Mouse (Mus musculus) hindbrain, embryonic 13.5 days (tissue): ENCODE results near the gene Tmem52b. TPM values are rescaled to one million over a fixed set of nuclear protein-coding genes. Genes with fewer than 3 reads are reported as not detected.
A peak's percentile ranks its signal among the peaks of the same experiment; 100 is the strongest.

Source experiments
- ATAC-seq: fragments of 200-750 bp; cut with Nextera tagmentation; 2 replicates; pipeline ENCODE4 v1.8.0; 2017; ENCODE audit warnings: moderate TSS enrichment; ENCODE audit not compliant: low FRiP score
- H3K27ac ChIP-seq: fragments of 300-500 bp; sonication (generic); 2 replicates; pipeline ENCODE4 v1.5.1; 2015; ENCODE audit warnings: inconsistent platforms, mild to moderate bottlenecking, moderate library complexity
- H3K27me3 ChIP-seq: fragments of 300-500 bp; sonication (generic); 2 replicates; pipeline ENCODE4 v1.6.1; 2015; ENCODE audit warnings: mild to moderate bottlenecking, inconsistent platforms
- H3K36me3 ChIP-seq: fragments of 300-500 bp; sonication (generic); 2 replicates; pipeline ENCODE4 v1.6.1; 2015; ENCODE audit warnings: mild to moderate bottlenecking, inconsistent platforms
- H3K4me1 ChIP-seq: fragments of 300-500 bp; sonication (generic); replicated peaks from 2 replicates; pipeline ENCODE4 v1.6.1; 2015; ENCODE audit warnings: inconsistent platforms
- H3K4me2 ChIP-seq: fragments of 300-500 bp; sonication (generic); 2 replicates; pipeline ENCODE4 v1.6.1; 2015; ENCODE audit warnings: inconsistent platforms, mild to moderate bottlenecking, moderate library complexity
- H3K4me3 ChIP-seq: fragments of 300-500 bp; sonication (generic); 2 replicates; pipeline ENCODE4 v1.5.1; 2015; ENCODE audit warnings: mild to moderate bottlenecking, inconsistent platforms
- H3K9ac ChIP-seq: fragments of 300-500 bp; sonication (generic); 2 replicates; pipeline ENCODE4 v1.6.1; 2015; ENCODE audit warnings: mild to moderate bottlenecking, inconsistent platforms
- H3K9me3 ChIP-seq: fragments of 300-500 bp; sonication (generic); 2 replicates; pipeline ENCODE4 v1.6.1; 2016; ENCODE audit warnings: inconsistent platforms
- WGBS: fragments of 180-500 bp; shearing (Covaris S2); methylation state at CpG from one replicate; pipeline ENCODE4 v1.1.7; 2015; 5-methylcytosine and 5-hydroxymethylcytosine counted together
- polyA plus RNA-seq: library from polyadenylated mRNA; unstranded; fragments of >200 nt; fragmentation: Nextera tagmentation; extraction: Ambion mirVana; gene quantifications from 2 replicates; pipeline ENCODE4 v1.2.1, GENCODE M21; 2015

Gene Tmem52b
- polyA plus RNA-seq, 1 experiment from 2014 or later, result not detected

DNA sequence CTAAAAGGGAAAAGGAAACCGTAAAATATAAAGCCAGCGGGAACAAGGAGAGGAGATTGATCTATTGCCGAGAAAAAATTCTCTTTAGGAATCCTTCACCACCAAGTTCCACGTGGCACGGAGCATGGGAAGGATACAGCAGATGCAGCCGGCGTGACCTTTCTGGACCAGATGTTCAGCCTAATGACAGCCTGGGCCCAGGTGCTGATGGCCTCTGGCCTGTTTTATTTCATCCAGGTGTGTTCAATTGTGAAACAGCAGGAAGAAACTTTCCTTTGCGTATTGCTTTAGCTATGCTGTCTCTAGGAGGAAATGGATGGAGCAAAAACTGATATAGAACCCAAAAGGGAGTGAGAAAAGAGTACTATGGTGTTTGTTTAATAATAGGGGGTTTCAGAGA lies 513 bp downstream of the Tmem52b start:
- ATAC-seq, result no peak
- no peaks in the 10 kb centered on the region for H3K27me3 ChIP-seq
- H3K4me1 ChIP-seq, result no peaks in the 10 kb centered on the region
- WGBS, result 82% methylated on average over 8 of the region's 8 CpGs
- no peaks in the 10 kb centered on the region for H3K9me3 ChIP-seq
- no peak overlapping the region for H3K4me2 ChIP-seq
- H3K36me3 ChIP-seq, result no peaks in the 10 kb centered on the region
- H3K27ac ChIP-seq, result no peak overlapping the region
- H3K4me3 ChIP-seq, result no peak overlapping the region
- H3K9ac ChIP-seq, result no peak overlapping the region

DNA sequence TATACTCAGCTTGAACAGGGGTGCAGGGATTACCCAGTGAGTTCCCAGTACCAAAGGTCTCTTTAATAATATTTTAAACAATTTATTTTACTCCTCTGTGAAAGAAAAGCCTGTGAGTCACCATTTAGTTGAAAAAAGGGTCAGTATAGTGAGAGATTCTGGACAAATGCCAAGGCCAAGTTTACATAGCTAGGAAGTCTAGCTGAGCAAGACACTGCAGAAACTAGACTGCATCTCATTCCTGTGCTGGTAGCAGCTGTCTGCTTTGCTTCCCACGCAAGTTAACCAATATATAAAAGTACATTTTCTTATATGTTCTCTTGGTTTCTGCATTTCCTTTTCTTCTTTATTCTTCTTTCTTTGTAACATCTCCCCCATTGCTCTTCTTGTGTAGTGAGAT lies 1.1 kb downstream of the Tmem52b start:
- H3K9ac ChIP-seq, result no peak overlapping the region
- WGBS, result 74% methylated on average over 1 of the region's 1 CpGs
- ATAC-seq, result no peak

DNA sequence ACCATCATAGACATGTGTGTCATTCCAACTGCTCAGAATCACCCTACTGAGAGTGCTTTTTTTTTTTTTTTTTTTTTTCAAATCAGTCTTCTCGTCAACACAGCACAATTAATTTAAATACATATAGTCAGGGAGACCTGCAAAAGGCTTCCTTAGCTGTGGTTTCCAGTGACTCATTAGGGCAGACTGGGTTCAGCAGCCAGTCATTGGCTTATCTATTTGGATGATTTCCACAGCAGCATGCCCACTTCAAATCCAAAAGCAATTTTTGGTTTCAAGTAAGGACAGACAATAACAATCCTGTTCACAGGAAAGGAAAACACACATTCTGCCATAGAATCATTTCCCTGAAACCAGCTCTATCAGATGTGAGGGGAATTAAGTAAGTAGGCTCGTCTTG lies 2.0 kb downstream of the Tmem52b start:
- H3K27ac ChIP-seq, result no peak overlapping the region
- H3K4me1 ChIP-seq, result no peaks in the 10 kb centered on the region
- H3K36me3 ChIP-seq, result no peaks in the 10 kb centered on the region
- no peaks in the 10 kb centered on the region for H3K27me3 ChIP-seq
- ATAC-seq, result no peak
- 78% methylated on average over 2 of the region's 2 CpGs for whole genome bisulfite sequencing
- no peak overlapping the region for H3K9ac ChIP-seq
- H3K9me3 ChIP-seq, result no peaks in the 10 kb centered on the region
- no peak overlapping the region for H3K4me2 ChIP-seq
- H3K4me3 ChIP-seq, result no peak overlapping the region

More for the DNA sequence above, 1.1 kb downstream of the Tmem52b start:
- no peaks in the 10 kb centered on the region for H3K36me3 ChIP-seq
- no peaks in the 10 kb centered on the region for H3K9me3 ChIP-seq
- H3K27ac ChIP-seq, result no peak overlapping the region
- H3K27me3 ChIP-seq, result no peaks in the 10 kb centered on the region
- H3K4me1 ChIP-seq, result no peaks in the 10 kb centered on the region
- H3K4me3 ChIP-seq, result no peak overlapping the region
- H3K4me2 ChIP-seq, result no peak overlapping the region

DNA sequence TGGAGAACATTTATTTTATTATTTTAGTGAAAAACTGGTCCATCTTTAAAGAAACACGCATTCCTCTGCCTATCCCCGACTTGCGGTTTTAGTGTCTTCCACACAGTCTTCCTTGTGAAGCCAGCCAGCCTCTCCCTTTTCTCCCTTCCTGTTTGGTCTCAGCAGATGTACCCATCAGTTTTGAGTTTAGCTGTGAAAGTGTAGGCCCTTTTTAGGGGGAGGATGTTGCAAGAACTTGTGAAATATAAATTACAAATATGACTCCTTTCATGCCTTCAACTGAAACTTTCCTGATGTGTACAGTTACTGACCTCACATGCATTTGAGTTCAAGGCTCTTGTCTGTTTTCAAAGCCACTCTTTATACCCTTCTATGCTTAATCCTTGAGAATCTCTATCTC lies 2.7 kb downstream of the Tmem52b start:
- Histone ChIP-seq H3K27me3 (no peaks in the 10 kb centered on the region), H3K36me3 (no peaks in the 10 kb centered on the region), H3K9ac (no peak overlapping the region), H3K27ac (no peak overlapping the region), H3K4me2 (no peak overlapping the region), H3K4me3 (no peak overlapping the region), H3K9me3 (no peaks in the 10 kb centered on the region), H3K4me1 (no peaks in the 10 kb centered on the region)
- WGBS, result 96% methylated on average over 3 of the region's 3 CpGs
- no peak for ATAC-seq

DNA sequence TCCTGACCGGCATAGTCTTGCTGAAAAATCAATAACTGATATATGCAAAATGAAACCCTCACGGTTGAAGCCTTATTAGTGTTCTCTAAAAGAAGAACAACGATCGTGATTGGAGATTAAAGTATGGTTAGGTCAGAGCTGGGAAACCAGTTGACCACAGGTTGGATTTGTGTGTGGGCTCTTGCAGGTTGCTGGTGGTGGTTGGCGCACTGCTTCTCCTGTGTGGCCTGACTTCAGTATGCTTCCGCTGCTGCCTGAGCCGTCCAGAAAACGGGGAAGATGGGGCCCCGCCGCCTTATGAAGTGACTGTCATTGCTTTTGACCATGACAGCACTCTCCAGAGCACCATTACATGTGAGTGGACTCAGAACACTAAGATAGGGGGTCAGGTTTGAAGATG lies 4.0 kb downstream of the Tmem52b start:
- WGBS, result 93% methylated on average over 10 of the region's 10 CpGs
- no peak overlapping the region for H3K4me3 ChIP-seq

DNA sequence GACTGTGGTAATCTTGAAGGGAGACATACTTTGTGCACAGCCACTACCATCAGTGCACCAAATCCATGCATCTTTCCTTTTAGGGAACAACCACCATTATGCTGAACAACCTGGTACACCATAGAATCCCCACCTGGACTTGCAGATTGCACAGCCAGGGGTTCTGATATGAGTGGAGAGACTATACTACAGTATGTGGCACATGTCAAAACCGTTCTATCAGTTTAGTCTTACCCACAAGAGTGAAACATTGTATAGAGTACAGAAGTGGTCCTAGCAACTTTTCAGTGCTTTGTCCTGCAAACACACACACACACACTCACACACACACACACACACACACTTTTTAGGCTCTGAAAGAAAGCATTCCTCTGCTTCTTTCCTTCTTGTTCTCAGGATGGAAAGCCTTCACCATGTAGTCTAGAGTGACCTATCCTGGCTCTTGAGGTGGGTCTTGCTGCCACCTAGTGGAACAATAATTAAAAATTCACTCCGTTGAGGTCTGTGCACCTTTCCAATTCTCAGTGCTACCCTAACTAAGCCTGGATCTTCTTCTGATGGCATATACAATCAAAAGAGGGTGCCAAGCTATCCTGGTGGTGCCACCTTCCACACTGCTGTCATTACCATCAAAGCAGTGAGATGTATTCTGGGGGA lies 5.5 kb downstream of the Tmem52b start:
- no peak overlapping the region for H3K4me3 ChIP-seq
- no peak overlapping the region for H3K27ac ChIP-seq
- H3K9ac ChIP-seq, result no peak overlapping the region
- peak; percentile 88 for ATAC-seq
- H3K4me2 ChIP-seq, result no peak overlapping the region
- 50% methylated on average over 2 of the region's 2 CpGs for WGBS
- no peaks in the 10 kb centered on the region for H3K4me1 ChIP-seq
- H3K27me3 ChIP-seq, result no peaks in the 10 kb centered on the region
- no peaks in the 10 kb centered on the region for H3K9me3 ChIP-seq
- H3K36me3 ChIP-seq, result no peaks in the 10 kb centered on the region

More for the DNA sequence above, 4.0 kb downstream of the Tmem52b start:
- no peak overlapping the region for H3K4me2 ChIP-seq
- no peak overlapping the region for H3K27ac ChIP-seq
- H3K36me3 ChIP-seq, result no peaks in the 10 kb centered on the region
- no peak for ATAC-seq
- H3K4me1 ChIP-seq, result no peaks in the 10 kb centered on the region
- no peaks in the 10 kb centered on the region for H3K9me3 ChIP-seq
- no peak overlapping the region for H3K9ac ChIP-seq
- no peaks in the 10 kb centered on the region for H3K27me3 ChIP-seq

DNA sequence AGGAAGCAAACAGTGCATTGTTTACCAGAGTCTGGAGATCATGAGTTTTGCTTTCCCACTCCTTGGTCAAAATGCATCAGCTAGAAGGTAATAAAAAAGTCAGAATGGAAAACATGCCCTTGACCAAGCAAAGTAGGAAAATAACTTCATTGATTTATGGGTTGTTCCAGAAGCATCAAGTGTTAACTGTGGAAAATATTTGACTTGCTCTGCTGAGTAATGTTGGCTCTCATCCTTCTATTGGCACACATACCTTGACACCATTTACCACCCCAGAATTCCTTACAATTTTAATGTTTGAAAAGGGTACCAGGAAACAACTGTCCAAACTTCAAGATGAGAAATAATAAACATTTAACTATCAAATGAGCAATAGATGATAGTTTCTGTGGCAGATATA lies 13.7 kb downstream of the Tmem52b start:
- H3K4me3 ChIP-seq, result no peak overlapping the region
- H3K27me3 ChIP-seq, result no peaks in the 10 kb centered on the region
- no peak overlapping the region for H3K9ac ChIP-seq
- no peaks in the 10 kb centered on the region for H3K36me3 ChIP-seq
- H3K9me3 ChIP-seq, result no peaks in the 10 kb centered on the region
- no peaks in the 10 kb centered on the region for H3K4me1 ChIP-seq
- H3K27ac ChIP-seq, result no peak overlapping the region
- ATAC-seq, result no peak
- H3K4me2 ChIP-seq, result no peak overlapping the region

DNA sequence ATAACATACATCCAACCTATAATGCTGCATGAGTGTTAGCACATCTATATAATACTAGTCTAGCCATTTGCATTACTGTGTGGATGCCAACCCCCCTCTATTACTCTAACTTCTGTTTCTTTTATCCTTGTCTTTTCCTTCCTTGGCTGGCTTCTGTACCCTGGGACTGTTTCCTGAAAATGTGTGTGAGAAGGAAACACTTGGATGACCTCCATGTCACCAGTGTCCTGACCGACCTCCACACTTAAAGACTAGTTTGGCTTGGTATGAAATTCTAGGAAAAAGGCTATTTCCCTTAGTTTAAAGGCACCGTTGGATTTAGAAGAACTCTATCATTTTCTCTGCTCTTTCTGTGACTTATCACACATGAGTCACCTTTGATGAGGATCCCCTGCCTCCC lies 15.1 kb downstream of the Tmem52b start:
- H3K27me3 ChIP-seq, result no peaks in the 10 kb centered on the region
- no peaks in the 10 kb centered on the region for H3K36me3 ChIP-seq
- no peak overlapping the region for H3K4me3 ChIP-seq
- no peaks in the 10 kb centered on the region for H3K9me3 ChIP-seq
- H3K9ac ChIP-seq, result no peak overlapping the region
- H3K4me1 ChIP-seq, result peaks cover 4% of the 10 kb centered on the region
- H3K4me2 ChIP-seq, result no peak overlapping the region
- H3K27ac ChIP-seq, result no peak overlapping the region
- WGBS, result 92% methylated on average over 2 of the region's 2 CpGs
- no peak for ATAC-seq

DNA sequence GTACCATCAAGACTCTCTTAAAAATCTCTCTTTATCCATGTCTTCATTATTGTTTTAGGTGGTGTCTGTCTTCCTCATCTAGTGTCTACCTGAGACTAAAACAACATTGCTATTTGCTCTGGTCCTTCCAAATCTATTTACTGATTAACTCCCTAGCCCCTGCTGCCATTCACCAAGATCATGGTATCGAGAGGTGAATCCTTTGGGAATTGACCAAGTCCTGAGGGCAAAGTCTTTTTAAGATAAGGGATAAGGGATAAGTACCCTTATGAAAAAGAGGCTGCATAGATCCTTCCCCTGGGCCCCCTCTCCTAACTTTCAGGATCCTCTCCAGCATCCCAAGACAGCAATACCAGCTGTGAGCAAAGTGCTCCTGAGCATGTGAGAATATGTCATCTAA lies 17.2 kb downstream of the Tmem52b start:
- peaks cover 9% of the 10 kb centered on the region for H3K4me1 ChIP-seq
- H3K9me3 ChIP-seq, result no peaks in the 10 kb centered on the region
- H3K4me2 ChIP-seq, result no peak overlapping the region
- no peaks in the 10 kb centered on the region for H3K36me3 ChIP-seq
- no peaks in the 10 kb centered on the region for H3K27me3 ChIP-seq
- WGBS, result 79% methylated on average over 1 of the region's 1 CpGs
- H3K27ac ChIP-seq, result no peak overlapping the region
- H3K9ac ChIP-seq, result no peak overlapping the region
- H3K4me3 ChIP-seq, result no peak overlapping the region
- no peak for ATAC-seq

DNA sequence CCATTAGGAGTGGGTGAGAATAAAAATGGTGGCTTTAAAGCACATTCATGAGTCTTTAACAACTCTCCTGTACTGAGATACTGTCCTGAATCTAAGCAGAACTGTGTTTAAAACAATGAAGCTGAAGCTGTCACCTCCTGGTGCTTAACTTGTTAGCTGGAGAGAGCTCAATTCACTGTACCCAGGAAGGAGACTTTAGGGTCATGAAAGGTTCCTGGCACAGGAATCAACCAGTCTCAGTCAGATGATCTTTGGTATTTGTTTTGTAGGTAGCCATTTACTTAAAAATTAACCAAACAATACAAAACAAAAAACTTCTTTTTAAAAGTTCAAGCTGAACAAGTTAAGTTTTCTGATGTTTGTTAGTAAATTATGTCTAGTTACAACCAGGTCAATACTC lies 17.9 kb downstream of the Tmem52b start:
- ATAC-seq, result no peak
- H3K27ac ChIP-seq, result no peak overlapping the region
- H3K9ac ChIP-seq, result no peak overlapping the region
- peaks cover 15% of the 10 kb centered on the region for H3K4me1 ChIP-seq
- H3K4me3 ChIP-seq, result no peak overlapping the region
- no peaks in the 10 kb centered on the region for H3K36me3 ChIP-seq
- no peaks in the 10 kb centered on the region for H3K9me3 ChIP-seq
- no peak overlapping the region for H3K4me2 ChIP-seq
- H3K27me3 ChIP-seq, result no peaks in the 10 kb centered on the region

DNA sequence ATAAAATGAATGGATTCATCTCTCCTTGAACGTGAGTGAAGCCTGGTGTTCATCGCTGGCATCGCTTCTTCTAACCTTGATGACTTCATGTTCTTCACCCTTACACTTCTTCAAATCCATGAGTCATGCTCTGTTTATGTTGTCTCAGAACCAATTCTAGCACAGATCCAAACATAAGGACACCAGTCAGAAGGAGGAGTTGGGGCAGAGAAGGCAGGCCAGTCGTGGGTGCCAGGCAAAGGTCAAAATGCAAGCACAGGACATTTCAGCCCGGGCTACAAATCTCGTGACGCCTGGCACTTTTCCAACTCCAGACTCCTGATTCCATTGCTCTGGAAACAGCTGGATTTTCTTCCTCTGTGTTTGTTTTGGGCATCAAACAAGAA lies 20.2 kb downstream of the Tmem52b start:
- Histone ChIP-seq H3K4me3 (peak overlapping the region; percentile 91), H3K9ac (peak overlapping the region; percentile 94), H3K9me3 (no peaks in the 10 kb centered on the region), H3K4me1 (peaks cover 35% of the 10 kb centered on the region), H3K27ac (peak overlapping the region; percentile 91), H3K4me2 (peak overlapping the region; percentile 70), H3K36me3 (peaks cover 3% of the 10 kb centered on the region), H3K27me3 (no peaks in the 10 kb centered on the region)
- peak; percentile 34 for ATAC-seq
- WGBS, result 39% methylated on average over 7 of the region's 7 CpGs

DNA sequence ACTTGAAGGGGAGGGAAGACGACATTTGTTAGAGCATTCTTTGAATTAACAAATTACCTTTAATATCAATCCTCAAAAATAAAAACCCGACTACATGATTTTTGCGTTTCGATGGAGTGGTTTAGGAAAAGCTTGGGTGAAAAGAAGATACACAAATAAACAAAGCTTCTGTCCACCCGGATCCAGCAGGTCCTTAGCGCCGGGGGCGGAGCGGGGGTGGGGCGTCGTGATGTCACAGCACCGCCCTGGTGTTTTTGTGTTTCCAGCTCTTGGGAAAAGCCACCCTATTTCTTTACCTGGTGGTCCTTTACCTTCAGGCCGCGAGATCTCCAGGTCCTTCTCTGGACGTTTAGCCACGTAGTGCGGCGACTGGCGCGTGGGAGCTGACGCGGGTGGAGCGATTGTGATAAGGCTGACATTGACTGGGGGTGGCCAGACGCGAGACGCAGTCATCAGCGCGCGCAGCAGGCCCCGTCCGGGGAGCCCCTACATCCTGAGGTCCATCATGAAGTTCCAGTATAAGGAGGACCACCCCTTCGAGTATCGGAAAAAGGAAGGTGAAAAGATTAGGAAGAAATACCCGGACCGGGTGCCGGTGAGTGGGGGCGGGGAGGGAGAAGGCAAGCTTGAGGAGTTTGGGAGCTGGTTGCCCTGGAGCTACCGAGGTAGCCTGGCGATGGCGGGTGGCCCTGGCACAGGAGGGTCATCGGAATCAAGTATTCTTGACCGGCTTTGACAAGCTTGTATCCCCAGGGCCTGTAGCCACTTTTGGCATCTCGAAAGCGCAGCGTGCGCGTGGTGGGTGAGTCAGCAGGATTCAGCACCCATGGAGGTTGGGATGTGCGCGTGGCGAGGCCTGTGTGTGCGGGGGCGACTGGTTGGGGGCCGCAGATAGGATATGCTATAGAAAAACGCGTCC lies 20.8 kb downstream of the Tmem52b start, which contains the start of gene Gabarapl1:
TSS of gene Gabarapl1 (plus strand) at position 219 of the 919 bp plus-strand sequence.
- WGBS, result under 1% methylated on average over 55 of the region's 55 CpGs
- Histone ChIP-seq H3K9me3 (no peaks in the 10 kb centered on the region), H3K36me3 (peaks cover 10% of the 10 kb centered on the region), H3K27me3 (no peaks in the 10 kb centered on the region), H3K27ac (peak within 1 kb of the TSS; percentile 91), H3K9ac (peak within 1 kb of the TSS; percentile 94), H3K4me2 (peak within 1 kb of the TSS; percentile 70), H3K4me1 (peaks cover 36% of the 10 kb centered on the region), H3K4me3 (peak within 1 kb of the TSS; percentile 91)
- ATAC-seq, result peak; percentile 84

DNA sequence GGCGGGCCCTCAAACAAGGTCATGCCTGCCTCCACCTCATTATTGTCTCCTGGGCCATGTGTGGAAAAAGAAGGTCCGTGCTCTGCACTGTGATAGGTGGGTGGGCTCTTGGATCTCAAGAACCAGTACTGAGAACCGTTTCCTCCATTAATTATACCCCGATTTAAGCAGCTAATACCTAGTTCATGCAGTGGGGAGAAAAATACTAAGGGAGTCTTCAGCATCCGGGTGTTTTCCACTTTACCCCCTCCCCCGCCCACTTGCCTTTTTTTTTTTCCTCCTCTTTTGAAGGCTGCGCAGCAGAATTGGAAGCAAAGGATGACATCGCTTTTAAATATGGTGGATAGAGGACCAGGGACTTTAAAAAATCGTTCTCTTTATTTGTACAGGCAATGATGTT lies 21.7 kb downstream of the Tmem52b start:
- H3K36me3 ChIP-seq, result peaks cover 18% of the 10 kb centered on the region
- no peaks in the 10 kb centered on the region for H3K27me3 ChIP-seq
- H3K4me2 ChIP-seq, result peak overlapping the region; percentile 70
- peak; percentile 62 for ATAC-seq
- peak overlapping the region; percentile 94 for H3K9ac ChIP-seq
- WGBS, result 10% methylated on average over 9 of the region's 9 CpGs
- peak overlapping the region; percentile 91 for H3K4me3 ChIP-seq
- H3K4me1 ChIP-seq, result peaks cover 36% of the 10 kb centered on the region
- no peaks in the 10 kb centered on the region for H3K9me3 ChIP-seq
- peak overlapping the region; percentile 91 for H3K27ac ChIP-seq
